Mouse (Mus musculus): ENCODE measurements at regions not wholly inside any gene's neighbourhood (a gene's known extent, or its start where the extent isn't known, plus 50 kb on each side); places are given as distances from the start of the nearest gene placed in this dataset.
"Not testable (repeated sequence)": the region's sequence is repeated elsewhere in the genome, so short reads cannot be mapped to it uniquely, and the experiment has no call there.

GRCm38 (mm10) chr13:3216070-3216469 lies 321.8 kb upstream of the Gdi2 start:
- DNase-seq (ENCODE audit: extremely low spot score, low read depth, low spot score): peak; percentile 22

- DNase-seq (ENCODE audit: extremely low spot score, low read depth, low spot score): not testable (repeated sequence)
Observed at GRCm38 (mm10) chr13:3221005-3221621, 316.8 kb upstream of the Gdi2 start.

- DNase-seq (ENCODE audit: extremely low spot score, low read depth, low spot score): no peak
Observed at GRCm38 (mm10) chr13:3221622-3222021, 316.2 kb upstream of the Gdi2 start.

- no peak for DNase-seq (ENCODE audit: extremely low spot score, low read depth, low spot score)
Observed at GRCm38 (mm10) chr13:3258379-3258778, 279.5 kb upstream of the Gdi2 start.

GRCm38 (mm10) chr13:3276130-3276529 lies 261.7 kb upstream of the Gdi2 start:
- DNase-seq (ENCODE audit: extremely low spot score, low read depth, low spot score): not testable (repeated sequence)

All from hindlimb bud, embryonic 11.5 days (tissue).